Mouse (Mus musculus): ENCODE measurements around the gene Rnd3. TPM values are rescaled to one million over a fixed set of nuclear protein-coding genes. Genes with fewer than 3 reads are reported as not detected.

The Rnd3 gene
- polyA plus RNA-seq, 1 experiment: 1.3 TPM

- Histone ChIP-seq H3K27me3 (ENCODE audit: control insufficient read depth, insufficient read depth, low read length) (no peaks in the 10 kb centered on the region), H3K36me3 (ENCODE audit: control insufficient read depth, insufficient read depth, low read length) (no peaks in the 10 kb centered on the region), H3K4me3 (ENCODE audit: control insufficient read depth, low read depth, low read length) (no peak overlapping the region), H3K4me1 (ENCODE audit: control insufficient read depth, insufficient read depth, low read length) (no peaks in the 10 kb centered on the region), H3K27ac (ENCODE audit: control insufficient read depth, insufficient read depth, low read depth, low read length) (no peak overlapping the region)
- TF ChIP-seq POLR2A (IDR thresholded peaks at IDR 0.05; ENCODE audit: control insufficient read depth, low read depth, low read length): no peak
- TF ChIP-seq CTCF (IDR thresholded peaks at IDR 0.05; ENCODE audit: control insufficient read depth, insufficient read depth, insufficient replicate concordance, low read depth, low read length): no peak
Measured at GRCm38 (mm10) chr2:51088843-51089573, 59.9 kb downstream of the Rnd3 start.

- Histone ChIP-seq H3K36me3 (ENCODE audit: control insufficient read depth, insufficient read depth, low read length) (no peaks in the 10 kb centered on the region), H3K27me3 (ENCODE audit: control insufficient read depth, insufficient read depth, low read length) (no peaks in the 10 kb centered on the region), H3K27ac (ENCODE audit: control insufficient read depth, insufficient read depth, low read depth, low read length) (no peak overlapping the region), H3K4me3 (ENCODE audit: control insufficient read depth, low read depth, low read length) (no peak overlapping the region), H3K4me1 (ENCODE audit: control insufficient read depth, insufficient read depth, low read length) (no peaks in the 10 kb centered on the region)
- TF ChIP-seq CTCF (IDR thresholded peaks at IDR 0.05; ENCODE audit: control insufficient read depth, insufficient read depth, insufficient replicate concordance, low read depth, low read length) (no peak), POLR2A (IDR thresholded peaks at IDR 0.05; ENCODE audit: control insufficient read depth, low read depth, low read length) (no peak)
Measured at GRCm38 (mm10) chr2:51088123-51088453, 60.8 kb downstream of the Rnd3 start.

GRCm38 (mm10) chr2:51087307-51088122, 61.4 kb downstream of the Rnd3 start:
- Histone ChIP-seq H3K4me3 (ENCODE audit: control insufficient read depth, low read depth, low read length) (no peak overlapping the region), H3K27ac (ENCODE audit: control insufficient read depth, insufficient read depth, low read depth, low read length) (no peak overlapping the region), H3K27me3 (ENCODE audit: control insufficient read depth, insufficient read depth, low read length) (no peaks in the 10 kb centered on the region), H3K36me3 (ENCODE audit: control insufficient read depth, insufficient read depth, low read length) (no peaks in the 10 kb centered on the region), H3K4me1 (ENCODE audit: control insufficient read depth, insufficient read depth, low read length) (no peaks in the 10 kb centered on the region)
- TF ChIP-seq CTCF (IDR thresholded peaks at IDR 0.05; ENCODE audit: control insufficient read depth, insufficient read depth, insufficient replicate concordance, low read depth, low read length) (no peak), POLR2A (IDR thresholded peaks at IDR 0.05; ENCODE audit: control insufficient read depth, low read depth, low read length) (no peak)

- Histone ChIP-seq H3K27me3 (ENCODE audit: control insufficient read depth, insufficient read depth, low read length) (no peaks in the 10 kb centered on the region), H3K27ac (ENCODE audit: control insufficient read depth, insufficient read depth, low read depth, low read length) (no peak overlapping the region), H3K4me1 (ENCODE audit: control insufficient read depth, insufficient read depth, low read length) (no peaks in the 10 kb centered on the region), H3K4me3 (ENCODE audit: control insufficient read depth, low read depth, low read length) (no peak overlapping the region), H3K36me3 (ENCODE audit: control insufficient read depth, insufficient read depth, low read length) (no peaks in the 10 kb centered on the region)
- TF ChIP-seq POLR2A (IDR thresholded peaks at IDR 0.05; ENCODE audit: control insufficient read depth, low read depth, low read length) (no peak), CTCF (IDR thresholded peaks at IDR 0.05; ENCODE audit: control insufficient read depth, insufficient read depth, insufficient replicate concordance, low read depth, low read length) (no peak)
Measured at GRCm38 (mm10) chr2:51085155-51085554, 63.8 kb downstream of the Rnd3 start.

- no peaks in the 10 kb centered on the region for H3K36me3 ChIP-seq (ENCODE audit: control insufficient read depth, insufficient read depth, low read length)
- H3K27ac ChIP-seq (ENCODE audit: control insufficient read depth, insufficient read depth, low read depth, low read length): no peak overlapping the region
- H3K27me3 ChIP-seq (ENCODE audit: control insufficient read depth, insufficient read depth, low read length): no peaks in the 10 kb centered on the region
- H3K4me1 ChIP-seq (ENCODE audit: control insufficient read depth, insufficient read depth, low read length): no peaks in the 10 kb centered on the region
- no peak overlapping the region for H3K4me3 ChIP-seq (ENCODE audit: control insufficient read depth, low read depth, low read length)
- TF ChIP-seq POLR2A (IDR thresholded peaks at IDR 0.05; ENCODE audit: control insufficient read depth, low read depth, low read length): no peak
- TF ChIP-seq CTCF (IDR thresholded peaks at IDR 0.05; ENCODE audit: control insufficient read depth, insufficient read depth, insufficient replicate concordance, low read depth, low read length): no peak
Measured at GRCm38 (mm10) chr2:51082714-51083351, 66.1 kb downstream of the Rnd3 start.

All from testis, adult 2 months (tissue).